Mouse (Mus musculus): Measurements from ENCODE around the gene Gm10153.

Gene Gm10153

DNA sequence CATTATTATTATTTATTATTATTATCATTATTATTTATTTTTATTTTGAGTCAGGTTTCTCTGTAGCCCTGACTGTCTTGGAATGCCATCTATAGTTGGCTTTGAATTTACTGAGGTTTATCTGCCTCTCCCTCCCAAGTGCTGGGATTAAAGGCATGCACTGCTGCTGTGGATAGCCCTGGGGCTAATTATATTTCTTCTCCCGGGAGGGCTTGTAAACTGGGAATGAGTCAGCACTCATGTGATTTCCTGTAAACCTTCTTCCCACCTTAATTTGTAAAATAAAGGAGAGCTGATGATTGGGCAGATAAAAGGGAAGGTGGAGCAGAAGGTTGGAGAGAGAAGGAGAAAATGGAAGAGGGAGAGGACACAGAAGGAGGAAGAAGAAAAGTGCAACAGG, 49.5 kb downstream of the Gm10153 start:
- no peak for DNase-seq
